Mouse (Mus musculus) left cerebral cortex, adult 8-10 months (tissue): ENCODE measurements around the gene Rnf157. TPM values are rescaled to one million over a fixed set of nuclear protein-coding genes. Genes with fewer than 3 reads are reported as not detected.
"Not testable (repeated sequence)": the region's sequence is repeated elsewhere in the genome, so short reads cannot be mapped to it uniquely, and the experiment has no call there.

Source experiments
- DNase-seq, 2 experiments: peaks; one replicate each; pipeline ENCODE4 v3.0.0; 2022; ENCODE audit warnings: low spot score in 2 of 2
- total RNA-seq, 4 experiments: library from RNA; stranded (reverse); gene quantifications; 2 replicates each; pipeline ENCODE4 v1.2.4; 2022

Gene Rnf157
- total RNA-seq, 4 experiments from 2014 or later: 242 to 283 (median 258) TPM

DNA sequence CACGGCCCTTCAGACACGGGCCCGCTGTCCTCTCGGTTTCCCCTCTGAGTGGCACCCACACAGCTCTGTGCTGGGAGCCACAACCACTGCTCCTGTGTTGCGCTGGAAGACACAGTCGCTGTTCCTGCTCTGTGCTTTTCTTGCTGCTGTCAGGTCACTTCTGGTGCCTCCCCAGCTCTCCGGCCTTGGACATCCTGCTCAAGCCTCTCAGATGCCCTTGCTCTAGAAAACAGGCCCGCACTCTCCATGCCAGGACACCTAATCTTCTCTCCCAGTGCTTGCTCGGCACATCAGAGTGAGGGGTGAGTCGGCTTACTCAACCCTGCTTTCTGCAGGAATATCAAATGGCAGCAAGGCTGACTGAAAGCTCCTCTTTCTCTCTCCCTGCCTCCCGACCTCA, 28.7 kb downstream of the Rnf157 start:
- no peak for DNase-seq

DNA sequence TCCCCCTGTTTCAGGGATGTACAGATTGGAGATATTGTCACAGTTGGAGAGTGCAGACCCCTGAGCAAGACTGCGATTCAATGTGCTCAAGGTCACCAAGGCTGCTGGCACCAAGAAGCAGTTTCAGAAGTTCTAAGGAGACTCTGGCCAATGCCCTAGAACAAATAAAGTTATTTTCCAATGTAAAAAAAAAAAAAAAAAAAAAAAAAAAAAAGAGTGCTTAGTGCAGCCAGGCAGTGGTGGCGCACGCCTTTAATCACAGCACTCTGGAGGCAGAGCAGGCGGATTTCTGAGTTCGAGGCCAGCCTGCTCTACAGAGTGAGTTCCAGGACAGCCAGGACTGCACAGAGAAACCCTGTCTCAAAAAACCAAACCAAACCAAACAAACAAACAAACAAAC, 29.8 kb downstream of the Rnf157 start:
- DNase-seq: not testable (repeated sequence)

DNA sequence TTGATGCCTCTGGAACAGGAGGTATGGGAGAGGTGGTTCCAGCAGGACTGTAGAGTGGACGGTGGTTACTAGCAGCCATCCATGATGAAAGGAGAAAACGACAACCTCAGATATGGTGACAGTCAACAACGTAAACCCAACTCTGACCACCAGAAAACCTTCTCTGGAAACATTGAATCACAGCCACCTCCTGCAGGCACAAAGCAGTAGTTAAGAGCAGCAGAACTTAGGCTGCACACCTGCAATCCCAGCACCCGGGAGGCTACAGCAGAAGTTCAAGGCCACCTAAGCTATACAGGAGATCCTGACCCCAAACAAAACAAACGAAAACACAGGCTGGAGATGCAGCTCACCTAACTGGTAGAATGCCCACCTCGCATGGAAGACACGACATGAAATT, 32.1 kb downstream of the Rnf157 start:
- DNase-seq: no peak

DNA sequence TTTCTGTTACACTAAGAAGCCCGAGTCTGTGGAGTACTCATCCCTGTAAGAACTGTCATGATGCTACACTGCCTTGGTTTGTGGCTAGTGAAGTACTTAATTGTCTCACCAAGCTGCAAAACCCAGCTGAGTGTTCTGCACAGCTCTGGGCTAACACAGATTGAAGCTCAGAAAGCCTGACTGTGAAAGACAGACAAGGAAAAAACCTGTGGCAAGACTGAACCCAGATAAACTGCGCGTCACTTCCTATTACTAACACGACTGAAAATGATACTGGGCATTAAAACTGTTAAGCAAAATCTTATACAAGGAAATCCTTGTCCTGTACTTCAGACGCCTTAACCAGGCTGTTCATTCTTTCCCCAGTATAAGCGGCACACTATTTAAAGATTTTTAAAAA, 33.3 kb downstream of the Rnf157 start:
- DNase-seq: no peak

DNA sequence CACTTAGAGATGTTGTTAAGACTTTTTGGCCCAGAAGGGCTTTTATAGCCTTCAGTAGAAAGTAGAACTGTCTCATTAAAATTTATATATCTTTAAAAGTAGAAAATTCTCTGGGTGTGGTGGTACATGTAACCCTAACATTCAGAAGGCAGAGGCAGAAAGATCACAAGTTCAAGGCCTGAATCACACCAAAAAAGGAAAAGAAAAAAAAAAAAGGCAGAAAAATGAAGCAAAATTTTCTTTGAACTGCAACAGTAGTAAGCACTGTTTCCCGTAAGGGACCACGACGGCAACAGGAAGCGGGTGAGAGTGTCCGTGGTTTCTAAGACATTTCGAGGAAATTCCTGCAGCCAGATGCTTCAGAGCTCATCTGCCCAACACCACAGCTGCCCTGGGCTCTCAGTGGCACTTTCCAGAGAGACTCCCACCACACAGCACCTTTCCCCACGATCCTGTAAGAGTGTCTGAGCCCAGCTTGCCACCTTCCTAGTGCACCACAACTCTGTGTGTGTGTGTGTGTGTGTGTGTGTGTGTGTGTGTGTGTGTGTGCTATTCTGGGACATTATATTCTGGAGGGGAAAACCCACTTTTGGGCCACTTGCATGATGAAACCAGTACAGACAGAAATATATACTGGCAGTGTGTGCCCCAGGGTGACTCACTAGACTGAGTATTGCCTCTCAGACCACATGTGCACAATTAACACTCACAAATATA, 35.7 kb downstream of the Rnf157 start:
- no peak for DNase-seq

GRCm38 (mm10) chr11:116371894-116372450, 40.9 kb downstream of the Rnf157 start:
- DNase-seq: no peak

- no peak for DNase-seq
These were observed 43.2 kb downstream of the Rnf157 start for GRCm38 (mm10) chr11:116369633-116370032.

DNA sequence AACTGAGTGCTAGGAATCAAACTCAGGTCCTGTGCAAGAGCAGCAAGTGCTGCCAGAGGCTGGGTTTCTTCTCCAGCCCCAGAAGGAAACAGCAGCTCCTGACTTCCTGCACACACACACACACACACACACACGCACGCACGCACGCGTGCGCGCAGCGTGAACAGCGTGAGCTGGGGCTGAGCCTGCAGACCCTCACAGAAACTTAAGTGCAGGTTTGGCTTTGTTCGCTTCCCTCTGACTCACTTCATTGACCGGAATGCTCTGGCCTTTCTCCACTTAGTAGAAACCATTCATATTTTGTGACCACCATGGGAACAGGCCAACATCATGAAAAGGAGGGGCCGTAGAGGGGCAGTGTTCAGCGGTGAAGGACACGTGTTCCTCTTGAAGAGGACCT, 43.8 kb downstream of the Rnf157 start:
- DNase-seq: no peak

- DNase-seq: peak; percentile 37 to 67
These were observed 44.7 kb downstream of the Rnf157 start for GRCm38 (mm10) chr11:116368116-116368515.

DNA sequence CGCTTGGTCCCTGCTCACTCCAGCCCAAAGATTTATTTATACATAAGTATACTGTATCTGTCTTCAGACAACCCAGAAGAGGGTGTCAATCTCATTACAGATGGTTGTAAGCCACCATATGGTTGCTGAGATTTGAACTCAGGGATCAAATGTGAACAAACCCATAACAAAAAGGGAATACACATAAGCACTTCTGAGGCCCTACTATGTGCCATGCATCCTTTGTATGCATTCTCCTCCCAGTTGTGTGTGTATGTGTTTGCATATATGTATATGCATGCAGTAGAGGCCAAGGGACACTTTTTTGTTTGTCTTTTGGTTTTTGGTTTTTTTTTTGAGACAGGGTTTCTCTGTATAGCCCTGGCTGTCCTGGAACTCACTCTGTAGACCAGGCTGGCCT, 46.2 kb downstream of the Rnf157 start:
- no peak for DNase-seq

DNA sequence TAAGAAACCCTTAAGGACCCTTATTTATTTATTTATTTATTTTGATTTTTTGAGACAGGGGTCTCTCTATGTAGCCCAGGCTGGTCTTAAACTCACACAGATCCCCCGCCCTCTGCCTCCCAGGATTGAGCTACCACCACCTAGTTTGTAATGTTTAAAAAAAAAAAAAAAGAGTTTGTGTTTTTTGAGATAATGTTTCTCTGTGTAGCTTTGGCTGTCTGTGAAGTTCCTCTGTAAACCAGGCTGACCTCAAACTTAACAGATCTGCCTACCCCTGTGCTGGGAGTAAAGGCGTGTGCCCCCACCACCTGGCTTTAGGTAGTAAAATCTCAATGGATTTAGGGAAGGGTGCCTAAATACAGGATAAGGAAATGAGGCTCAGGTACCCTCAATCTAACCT, 46.7 kb downstream of the Rnf157 start:
- DNase-seq: no peak

- no peak for DNase-seq
These were observed 47.4 kb downstream of the Rnf157 start for GRCm38 (mm10) chr11:116365432-116365831.

- DNase-seq: no peak
These were observed 50.8 kb downstream of the Rnf157 start for GRCm38 (mm10) chr11:116362015-116362414.

GRCm38 (mm10) chr11:116360915-116361314, 51.9 kb downstream of the Rnf157 start:
- DNase-seq: not testable (repeated sequence)

DNA sequence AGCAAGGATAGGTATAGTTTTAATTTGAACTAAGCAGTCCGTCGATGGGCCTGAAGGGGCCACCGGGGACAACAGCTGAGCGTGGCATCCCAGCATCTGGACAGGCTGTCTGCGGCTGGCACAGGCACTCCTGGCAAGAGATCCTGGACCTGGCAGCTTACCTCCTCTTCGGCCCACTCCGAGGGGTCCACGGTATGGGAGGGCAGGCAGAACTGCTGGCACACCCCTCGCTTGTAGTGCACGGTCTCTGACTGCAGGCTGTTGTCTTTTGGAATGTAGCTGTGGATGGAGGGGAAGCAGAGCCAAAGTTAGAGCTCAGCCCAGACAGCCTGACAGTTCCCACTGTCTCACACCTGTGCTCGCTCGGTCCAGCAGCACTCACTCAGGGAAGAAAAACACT, 53.2 kb downstream of the Rnf157 start:
- DNase-seq: no peak

DNA sequence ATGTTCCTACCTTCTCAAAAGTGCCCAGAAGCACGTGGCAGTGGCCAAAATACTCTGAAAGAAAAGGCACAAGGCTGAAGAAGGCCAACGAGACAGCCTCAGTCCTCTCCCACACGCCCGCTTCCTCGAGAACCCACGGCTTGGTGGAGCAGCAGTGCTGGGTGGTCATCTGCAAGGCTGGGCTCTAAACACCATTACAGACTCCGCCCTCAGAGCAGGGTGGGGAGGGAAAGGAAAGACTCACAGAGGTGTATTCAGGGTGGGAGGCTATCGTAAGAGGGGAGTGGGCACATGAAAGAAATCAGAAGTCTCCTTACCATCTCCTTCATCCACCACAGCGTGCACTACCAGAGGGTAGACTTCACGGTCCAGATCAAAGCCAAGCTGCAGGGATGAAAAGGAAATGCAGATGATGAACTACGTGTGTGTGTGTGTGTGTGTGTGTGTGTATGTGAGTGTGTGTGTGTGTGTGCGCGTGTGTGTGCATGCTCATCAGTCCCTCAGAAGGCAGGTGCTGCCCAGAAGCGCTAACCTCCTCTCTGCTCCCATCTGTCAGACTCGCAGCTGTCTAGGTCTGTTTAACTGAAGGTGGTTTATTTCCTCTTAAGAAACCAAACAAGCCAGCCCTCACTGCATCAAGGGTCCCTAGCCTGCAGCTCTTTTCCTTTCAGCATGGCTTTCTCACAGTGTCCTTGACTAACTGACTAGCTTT, 53.8 kb downstream of the Rnf157 start:
- DNase-seq: no peak

- DNase-seq: no peak
These were observed 58.3 kb downstream of the Rnf157 start for GRCm38 (mm10) chr11:116354521-116354920.

DNA sequence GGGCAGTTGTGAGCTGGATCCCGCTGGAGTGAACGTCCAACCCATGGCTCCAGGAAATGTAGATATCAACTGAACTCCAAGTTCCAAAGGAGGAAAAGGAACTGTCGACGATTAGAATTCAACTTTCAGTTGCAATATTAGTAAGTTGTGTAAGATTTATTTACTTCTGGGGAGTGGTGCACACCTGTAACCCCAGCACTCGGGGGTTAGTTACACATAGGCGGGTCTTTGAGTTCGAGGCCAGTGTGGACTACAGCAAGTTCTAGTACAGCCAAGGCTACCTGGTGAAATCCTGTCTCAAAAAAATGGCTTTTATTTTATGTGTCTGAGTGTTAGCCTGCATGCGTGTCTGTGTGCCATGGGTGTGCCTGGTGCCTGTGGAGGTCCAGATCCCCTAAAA, 59.3 kb downstream of the Rnf157 start:
- DNase-seq: no peak

- DNase-seq: no peak
These were observed 61.5 kb downstream of the Rnf157 start for GRCm38 (mm10) chr11:116351294-116351693.

GRCm38 (mm10) chr11:116347955-116348354, 64.9 kb downstream of the Rnf157 start:
- no peak for DNase-seq

DNA sequence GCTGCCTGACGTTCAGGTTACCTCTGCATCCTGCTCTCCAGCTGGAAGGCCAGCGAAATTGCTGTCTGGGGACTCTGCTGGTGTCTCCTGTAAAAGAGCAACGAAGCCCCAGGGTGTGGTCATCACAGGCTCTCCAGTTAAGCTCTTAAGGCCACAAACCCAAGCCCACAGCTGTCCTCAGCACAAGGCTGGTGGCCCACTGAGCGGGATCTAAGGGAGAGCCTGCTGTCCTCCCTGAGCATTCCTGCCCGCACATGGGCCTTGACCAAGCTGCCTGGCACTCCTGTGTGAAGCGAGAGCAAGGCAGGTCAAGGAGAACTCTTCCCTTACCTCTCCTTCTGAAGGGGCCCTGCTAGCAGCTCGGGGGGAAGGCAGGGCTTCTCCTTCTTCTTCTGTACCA, 65.8 kb downstream of the Rnf157 start:
- no peak for DNase-seq

GRCm38 (mm10) chr11:116342069-116342791, 70.6 kb downstream of the Rnf157 start:
- no peak for DNase-seq
